Mouse (Mus musculus) heart, embryonic 15.5 days (tissue): ENCODE results near the gene Cd82. TPM values are rescaled to one million over a fixed set of nuclear protein-coding genes. Genes with fewer than 3 reads are reported as not detected.

Experiments used
- ATAC-seq: fragments of 200-750 bp; cut with Nextera tagmentation; replicated peaks from 2 replicates; pipeline ENCODE4 v1.8.0; 2017; ENCODE audit warnings: low read depth, moderate TSS enrichment; ENCODE audit not compliant: insufficient number of reproducible peaks, insufficient read depth, low FRiP score
- H3K27ac ChIP-seq: fragments of 300-500 bp; sonication (generic); 2 replicates; pipeline ENCODE4 v1.5.1; 2015; ENCODE audit warnings: mild to moderate bottlenecking, inconsistent platforms
- H3K27me3 ChIP-seq: fragments of 300-500 bp; sonication (generic); 2 replicates; pipeline ENCODE4 v1.6.1; 2015; ENCODE audit warnings: inconsistent platforms
- H3K36me3 ChIP-seq: fragments of 300-500 bp; sonication (generic); 2 replicates; pipeline ENCODE4 v1.6.1; 2015; ENCODE audit warnings: mild to moderate bottlenecking, inconsistent platforms
- H3K4me1 ChIP-seq: fragments of 300-500 bp; sonication (generic); replicated peaks from 2 replicates; pipeline ENCODE4 v1.6.1; 2015; ENCODE audit warnings: inconsistent platforms
- H3K4me2 ChIP-seq: fragments of 300-500 bp; sonication (generic); 2 replicates; pipeline ENCODE4 v1.6.1; 2015; ENCODE audit warnings: inconsistent platforms, mild to moderate bottlenecking, moderate library complexity
- H3K4me3 ChIP-seq: fragments of 300-500 bp; sonication (generic); 2 replicates; pipeline ENCODE4 v1.5.1; 2015; ENCODE audit warnings: mild to moderate bottlenecking, inconsistent platforms
- H3K9ac ChIP-seq: fragments of 300-500 bp; sonication (generic); 2 replicates; pipeline ENCODE4 v1.6.1; 2015; ENCODE audit warnings: mild to moderate bottlenecking, inconsistent platforms
- H3K9me3 ChIP-seq: fragments of 300-500 bp; sonication (generic); replicated peaks from 2 replicates; pipeline ENCODE4 v1.6.1; 2016; ENCODE audit warnings: inconsistent platforms
- WGBS: fragments of 180-500 bp; shearing (Covaris S2); methylation state at CpG from one replicate; pipeline ENCODE4 v1.1.7; 2015; ENCODE audit warnings: mixed read lengths; 5-methylcytosine and 5-hydroxymethylcytosine counted together
- polyA plus RNA-seq: library from polyadenylated mRNA; unstranded; fragments of >200 nt; fragmentation: Nextera tagmentation; extraction: Ambion mirVana; gene quantifications from 2 replicates; pipeline ENCODE4 v1.2.1, GENCODE M21; 2015

The Cd82 gene
- polyA plus RNA-seq, 1 experiment from 2014 or later: 24.4 TPM

- H3K36me3 ChIP-seq: no peaks in the 10 kb centered on the region
- H3K27ac ChIP-seq: no peak overlapping the region
- no peaks in the 10 kb centered on the region for H3K4me1 ChIP-seq
- whole genome bisulfite sequencing: 62% methylated on average over 8 of the region's 8 CpGs
- H3K4me2 ChIP-seq: no peak overlapping the region
- H3K9ac ChIP-seq: no peak overlapping the region
- ATAC-seq: no peak
- H3K4me3 ChIP-seq: no peak overlapping the region
- no peaks in the 10 kb centered on the region for H3K9me3 ChIP-seq
- peaks cover 21% of the 10 kb centered on the region for H3K27me3 ChIP-seq
These were observed 35.8 kb downstream of the Cd82 start for GRCm38 (mm10) chr2:93427000-93427715.

GRCm38 (mm10) chr2:93425810-93426209, 37.1 kb downstream of the Cd82 start:
- Histone ChIP-seq H3K27me3 (peaks cover 23% of the 10 kb centered on the region), H3K9me3 (no peaks in the 10 kb centered on the region), H3K4me1 (no peaks in the 10 kb centered on the region), H3K36me3 (no peaks in the 10 kb centered on the region), H3K27ac (no peak overlapping the region), H3K9ac (no peak overlapping the region), H3K4me2 (no peak overlapping the region), H3K4me3 (no peak overlapping the region)
- ATAC-seq: no peak
- 60% methylated on average over 4 of the region's 4 CpGs for WGBS

- no peak overlapping the region for H3K9ac ChIP-seq
- no peak overlapping the region for H3K4me3 ChIP-seq
- H3K36me3 ChIP-seq: no peaks in the 10 kb centered on the region
- no peak overlapping the region for H3K4me2 ChIP-seq
- H3K27ac ChIP-seq: no peak overlapping the region
- H3K4me1 ChIP-seq: no peaks in the 10 kb centered on the region
- peaks cover 17% of the 10 kb centered on the region for H3K27me3 ChIP-seq
- H3K9me3 ChIP-seq: no peaks in the 10 kb centered on the region
- WGBS: 89% methylated on average over 9 of the region's 9 CpGs
- ATAC-seq: no peak
These were observed 38.5 kb downstream of the Cd82 start for GRCm38 (mm10) chr2:93424307-93424984.

- WGBS: 24% methylated on average over 7 of the region's 7 CpGs
- Histone ChIP-seq H3K4me2 (no peak overlapping the region), H3K9me3 (no peaks in the 10 kb centered on the region), H3K27me3 (peaks cover 2% of the 10 kb centered on the region; the same call in 1 of the 2 replicates), H3K9ac (no peak overlapping the region), H3K4me3 (no peak overlapping the region), H3K4me1 (peaks cover 9% of the 10 kb centered on the region), H3K36me3 (no peaks in the 10 kb centered on the region), H3K27ac (no peak overlapping the region)
- ATAC-seq: no peak
These were observed 41.6 kb downstream of the Cd82 start for GRCm38 (mm10) chr2:93421320-93421719.

- no peak for ATAC-seq
- Histone ChIP-seq H3K27me3 (peaks cover 2% of the 10 kb centered on the region; the same call in 1 of the 2 replicates), H3K9me3 (no peaks in the 10 kb centered on the region), H3K9ac (no peak overlapping the region), H3K36me3 (no peaks in the 10 kb centered on the region), H3K4me2 (no peak overlapping the region), H3K4me3 (no peak overlapping the region), H3K4me1 (peaks cover 13% of the 10 kb centered on the region), H3K27ac (no peak overlapping the region)
- WGBS: 76% methylated on average over 12 of the region's 12 CpGs
These were observed 43.0 kb downstream of the Cd82 start for GRCm38 (mm10) chr2:93419971-93420370.

- no peak overlapping the region for H3K4me3 ChIP-seq
- H3K27me3 ChIP-seq: peaks cover 2% of the 10 kb centered on the region; the same call in 1 of the 2 replicates
- no peak overlapping the region for H3K9ac ChIP-seq
- no peaks in the 10 kb centered on the region for H3K36me3 ChIP-seq
- peaks cover 16% of the 10 kb centered on the region for H3K4me1 ChIP-seq
- no peak overlapping the region for H3K27ac ChIP-seq
- no peaks in the 10 kb centered on the region for H3K9me3 ChIP-seq
- WGBS: 8% methylated on average over 8 of the region's 8 CpGs
- ATAC-seq: no peak
- H3K4me2 ChIP-seq: no peak overlapping the region
These were observed 44.5 kb downstream of the Cd82 start for GRCm38 (mm10) chr2:93418396-93418795.

- Histone ChIP-seq H3K27ac (no peak overlapping the region), H3K27me3 (peaks cover 2% of the 10 kb centered on the region; the same call in 1 of the 2 replicates), H3K4me3 (no peak overlapping the region), H3K4me1 (peaks cover 20% of the 10 kb centered on the region), H3K9me3 (no peaks in the 10 kb centered on the region), H3K4me2 (no peak overlapping the region), H3K36me3 (no peaks in the 10 kb centered on the region), H3K9ac (no peak overlapping the region)
- WGBS: 59% methylated on average over 12 of the region's 12 CpGs
- ATAC-seq: no peak
These were observed 45.8 kb downstream of the Cd82 start for GRCm38 (mm10) chr2:93416874-93417709.

- Histone ChIP-seq H3K36me3 (no peaks in the 10 kb centered on the region), H3K27ac (no peak overlapping the region), H3K27me3 (no peaks in the 10 kb centered on the region), H3K4me3 (no peak overlapping the region), H3K4me1 (peaks cover 26% of the 10 kb centered on the region), H3K9ac (no peak overlapping the region), H3K4me2 (no peak overlapping the region), H3K9me3 (no peaks in the 10 kb centered on the region)
- WGBS: 43% methylated on average over 5 of the region's 5 CpGs
- ATAC-seq: no peak
These were observed 47.7 kb downstream of the Cd82 start for GRCm38 (mm10) chr2:93415281-93415680.

GRCm38 (mm10) chr2:93414163-93414562, 48.8 kb downstream of the Cd82 start:
- no peaks in the 10 kb centered on the region; the same call in 1 of the 2 replicates for H3K27me3 ChIP-seq
- no peaks in the 10 kb centered on the region for H3K36me3 ChIP-seq
- H3K27ac ChIP-seq: no peak overlapping the region
- no peak for ATAC-seq
- peaks cover 26% of the 10 kb centered on the region for H3K4me1 ChIP-seq
- 82% methylated on average over 9 of the region's 9 CpGs for WGBS
- no peak overlapping the region for H3K4me2 ChIP-seq
- no peak overlapping the region for H3K4me3 ChIP-seq
- no peaks in the 10 kb centered on the region for H3K9me3 ChIP-seq
- no peak overlapping the region for H3K9ac ChIP-seq

- Histone ChIP-seq H3K27me3 (no peaks in the 10 kb centered on the region; the same call in 1 of the 2 replicates), H3K36me3 (no peaks in the 10 kb centered on the region), H3K27ac (peak overlapping the region; percentile 30; the same call in 1 of the 2 replicates), H3K4me3 (no peak overlapping the region), H3K4me1 (peaks cover 26% of the 10 kb centered on the region), H3K4me2 (no peak overlapping the region), H3K9me3 (no peaks in the 10 kb centered on the region), H3K9ac (no peak overlapping the region)
- WGBS: 55% methylated on average over 7 of the region's 7 CpGs
- no peak for ATAC-seq
These were observed 49.4 kb downstream of the Cd82 start for GRCm38 (mm10) chr2:93413367-93414014.

- 63% methylated on average over 4 of the region's 4 CpGs for WGBS
- no peak for ATAC-seq
- peaks cover 22% of the 10 kb centered on the region for H3K4me1 ChIP-seq
These were observed 50.8 kb downstream of the Cd82 start for GRCm38 (mm10) chr2:93412101-93412500.

More at GRCm38 (mm10) chr2:93412101-93412500, 50.8 kb downstream of the Cd82 start:
- Histone ChIP-seq H3K9ac (no peak overlapping the region), H3K27ac (no peak overlapping the region), H3K4me2 (no peak overlapping the region), H3K36me3 (no peaks in the 10 kb centered on the region), H3K4me3 (no peak overlapping the region), H3K27me3 (no peaks in the 10 kb centered on the region; the same call in 1 of the 2 replicates), H3K9me3 (no peaks in the 10 kb centered on the region)
